Mouse (Mus musculus) MEL (cell line): ENCODE measurements around the gene St6galnac5.

Experiments
- CTCF ChIP-seq, 3 experiments: IDR thresholded peaks in 2 of 3; conservative IDR thresholded peaks in 1 of 3; 2 replicates each; pipeline ENCODE4 v1.5.1; 2011 to 2012; ENCODE audit warnings: low read length in 3 of 3, low read depth in 2 of 3, mild to moderate bottlenecking in 2 of 3, improper control_type of control experiment in 1 of 3, inconsistent platforms in 1 of 3, mixed read lengths in 1 of 3, moderate library complexity in 1 of 3; ENCODE audit not compliant: control insufficient read depth in 1 of 3, insufficient read depth in 1 of 3, poor library complexity in 1 of 3, severe bottlenecking in 1 of 3
- RAD21 ChIP-seq: IDR thresholded peaks from 2 replicates; pipeline ENCODE4 v1.6.1; 2011; ENCODE audit warnings: mild to moderate bottlenecking, low read depth, low read length, improper control_type of control experiment
- SMC3 ChIP-seq: IDR thresholded peaks from 2 replicates; pipeline ENCODE4 v1.6.1; 2011; ENCODE audit warnings: low read depth, low read length, improper control_type of control experiment
- TBP ChIP-seq: IDR thresholded peaks from 2 replicates; pipeline ENCODE4 v1.8.0; 2011; ENCODE audit warnings: low read depth, low read length, improper control_type of control experiment
- ZNF384 ChIP-seq: IDR thresholded peaks from 2 replicates; pipeline ENCODE4 v1.6.1; 2012; ENCODE audit warnings: low read depth, mild to moderate bottlenecking, inconsistent platforms, low read length, improper control_type of control experiment

DNA sequence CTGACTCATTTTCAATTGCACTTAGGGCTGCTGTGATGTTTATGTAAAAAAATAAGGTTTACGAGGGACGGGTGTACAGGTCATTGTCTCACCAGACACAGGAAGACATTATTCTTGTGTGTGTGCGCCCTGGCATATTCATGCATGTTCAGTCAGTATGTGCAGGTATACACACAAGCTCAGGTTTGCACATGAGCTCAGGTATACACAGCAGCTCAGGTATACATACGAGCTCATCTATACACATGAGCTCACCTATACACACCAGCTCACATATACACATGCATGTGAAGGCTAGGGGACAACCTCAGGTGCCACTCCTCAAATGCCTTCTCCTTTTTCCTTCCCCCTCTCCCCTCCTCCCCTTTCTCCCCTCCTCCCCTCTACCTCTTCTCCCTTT is 120.6 kb downstream of the St6galnac5 start:
- TF ChIP-seq SMC3, result no peak
- TF ChIP-seq RAD21, result no peak
- TF ChIP-seq CTCF (IDR thresholded peaks at IDR 0.05 in 2 of 3, conservative IDR thresholded peaks at IDR 0.05 in 1 of 3; ENCODE audit: control insufficient read depth in 1 of 3, insufficient read depth in 1 of 3, low read depth in 2 of 3, low read length in 3 of 3, poor library complexity in 1 of 3, severe bottlenecking in 1 of 3), result no peak
- no peak for TF ChIP-seq TBP
- TF ChIP-seq ZNF384, result no peak
